Mouse (Mus musculus) E14TG2a.4 (cell line): Measurements from ENCODE around the gene Fntb.

Experiments
- CTCF ChIP-seq: conservative IDR thresholded peaks from 2 replicates; pipeline ENCODE4 v1.5.1; 2014; ENCODE audit warnings: low read length
- NANOG ChIP-seq: IDR thresholded peaks from 2 replicates; pipeline ENCODE4 v1.6.1; 2014; ENCODE audit warnings: borderline replicate concordance, low read length, mixed read lengths
- POU5F1 ChIP-seq: IDR thresholded peaks from 2 replicates; pipeline ENCODE4 v1.6.1; 2014; ENCODE audit warnings: low read length, borderline replicate concordance

- TF ChIP-seq CTCF (no peak), POU5F1 (no peak), NANOG (no peak)
Measured at GRCm38 (mm10) chr12:76775132-76775531, 9.7 kb downstream of the Fntb start.
